Mouse (Mus musculus): ENCODE measurements around the gene Ddt.
"Not testable (repeated sequence)": the region's sequence is repeated elsewhere in the genome, so short reads cannot be mapped to it uniquely, and the experiment has no call there.

The Ddt gene

DNA sequence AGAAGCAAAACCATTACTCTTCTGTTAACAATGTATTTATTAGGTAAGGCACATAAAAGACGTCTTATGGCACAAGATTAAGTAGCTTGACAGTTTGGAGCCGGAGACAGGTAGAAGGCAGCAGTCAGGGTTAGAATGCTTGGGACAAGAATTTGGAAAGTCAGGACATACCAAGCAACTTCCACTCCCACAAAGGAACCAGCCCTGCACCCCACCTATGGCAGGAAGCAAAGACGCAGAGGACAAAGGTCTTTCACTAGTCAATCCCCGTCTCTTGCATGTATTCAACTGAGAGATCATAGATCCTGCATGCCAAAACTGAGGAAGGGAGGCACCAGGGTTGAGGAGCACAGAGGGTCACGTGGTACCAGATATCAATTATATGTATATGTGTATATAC, 888 bp upstream of the Ddt start:
- no peak for DNase-seq (ENCODE audit: low read depth, low spot score)

GRCm38 (mm10) chr10:75767756-75768155, 5.5 kb downstream of the Ddt start:
- not testable (repeated sequence) for DNase-seq (ENCODE audit: low read depth, low spot score)

DNA sequence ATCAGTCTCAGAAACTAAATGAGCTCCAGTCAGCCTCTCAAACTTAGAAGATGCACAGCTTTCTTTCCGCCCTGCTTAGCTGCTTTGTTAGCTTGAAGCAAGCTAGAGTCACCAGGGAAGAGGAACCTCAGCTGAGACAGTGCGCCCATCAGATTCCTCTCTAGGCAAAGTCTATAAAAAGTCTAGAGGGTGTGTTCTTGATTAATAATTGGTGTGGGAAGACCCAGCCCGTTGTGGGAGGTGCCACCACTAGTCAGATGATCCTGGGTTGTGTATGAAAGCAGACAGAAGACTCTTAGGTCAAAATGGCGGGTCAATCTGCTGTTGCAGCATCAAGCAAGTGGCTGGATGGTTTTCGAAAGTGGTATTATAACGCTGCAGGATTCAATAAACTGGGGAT, 6.4 kb downstream of the Ddt start:
- DNase-seq (ENCODE audit: low read depth, low spot score) = no peak

DNA sequence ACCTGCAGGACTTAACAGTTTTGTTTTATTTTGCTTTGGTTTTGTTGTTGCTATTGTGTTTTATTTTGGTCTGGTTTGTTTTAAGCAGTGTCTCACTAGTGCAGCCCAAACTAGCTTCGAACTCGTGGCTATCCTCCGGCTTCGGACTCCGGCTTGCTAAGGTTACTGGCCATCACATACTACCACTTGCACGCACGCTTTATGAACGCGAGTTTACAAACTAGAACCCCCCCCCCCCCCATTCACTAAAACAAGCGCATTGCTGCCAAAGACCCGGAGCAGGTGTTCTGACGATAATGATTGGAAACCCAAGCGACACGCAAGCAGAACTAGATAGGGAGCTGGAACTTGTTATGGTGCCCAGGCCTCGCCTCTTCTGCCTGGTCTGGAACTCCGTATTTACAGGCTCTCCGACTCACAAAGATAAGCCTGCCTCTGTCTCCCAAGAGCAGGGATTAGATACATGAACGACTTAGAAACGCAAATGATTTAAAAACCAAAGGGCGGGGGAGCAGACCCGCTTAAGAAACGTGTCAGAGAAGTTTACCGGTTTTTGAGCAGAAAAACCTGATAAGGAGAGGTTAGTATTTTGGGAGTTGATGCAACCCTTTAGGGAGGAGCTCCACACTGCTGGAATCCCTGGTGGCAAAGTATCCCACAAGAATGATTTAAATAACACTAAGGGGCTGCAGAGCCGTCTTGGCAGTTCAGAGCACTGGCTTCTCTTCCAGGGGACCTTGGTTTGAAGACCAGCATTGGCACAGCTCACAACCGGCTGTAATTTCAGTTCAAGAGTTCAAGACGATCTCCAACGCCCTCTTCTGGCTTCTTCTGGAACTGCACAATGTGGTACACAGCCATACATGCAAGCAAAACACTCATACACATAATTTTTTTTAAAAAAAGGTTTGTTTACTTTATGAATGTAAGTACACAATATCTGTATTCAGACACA, 8.4 kb downstream of the Ddt start:
- peak; percentile 63 for DNase-seq (ENCODE audit: low read depth, low spot score)

DNA sequence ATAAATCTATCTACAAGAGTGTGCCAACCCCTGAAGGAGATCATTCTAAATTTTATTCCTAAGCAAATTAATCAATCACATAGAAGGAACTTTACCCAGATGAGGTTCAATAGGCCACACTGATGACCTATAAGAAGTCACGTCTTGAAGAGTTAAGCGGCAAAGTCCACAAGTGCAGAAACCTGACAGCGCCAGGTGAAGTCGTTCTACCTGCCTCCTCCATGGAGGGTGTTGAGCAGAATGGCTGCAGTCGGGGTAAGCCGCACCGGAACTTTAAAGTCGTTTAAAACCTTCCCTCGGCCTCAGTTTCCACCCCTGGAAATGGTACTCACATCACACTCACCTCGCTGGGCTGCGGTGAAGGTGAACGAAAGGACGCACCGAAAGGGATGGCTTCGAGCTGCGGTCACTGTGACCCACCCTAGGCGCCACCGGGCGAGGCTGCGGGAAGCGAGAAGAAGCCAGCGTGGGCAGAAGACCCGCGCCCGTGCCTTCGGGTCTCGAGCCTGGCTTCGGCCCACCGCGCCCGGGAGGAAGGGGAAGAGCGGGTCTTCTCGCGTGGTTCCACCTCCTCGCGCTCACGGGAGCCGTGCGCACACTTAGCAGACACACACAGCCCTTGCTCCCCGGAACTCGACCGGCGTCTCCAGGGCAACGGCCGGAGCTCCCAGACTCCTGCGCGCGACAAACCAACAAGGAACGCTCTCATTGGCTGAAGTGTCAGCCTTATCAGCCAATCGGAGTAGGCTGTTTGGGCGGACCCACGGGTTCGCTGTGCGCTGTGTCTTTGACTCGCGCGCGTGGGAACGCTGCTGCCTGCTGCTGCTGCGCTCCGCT, 9.3 kb downstream of the Ddt start, which contains the start of gene Cabin1:
Gene Cabin1 (minus strand): TSS at position 660 of the 837 bp plus-strand sequence.
- peak; percentile 95 for DNase-seq (ENCODE audit: low read depth, low spot score)

DNA sequence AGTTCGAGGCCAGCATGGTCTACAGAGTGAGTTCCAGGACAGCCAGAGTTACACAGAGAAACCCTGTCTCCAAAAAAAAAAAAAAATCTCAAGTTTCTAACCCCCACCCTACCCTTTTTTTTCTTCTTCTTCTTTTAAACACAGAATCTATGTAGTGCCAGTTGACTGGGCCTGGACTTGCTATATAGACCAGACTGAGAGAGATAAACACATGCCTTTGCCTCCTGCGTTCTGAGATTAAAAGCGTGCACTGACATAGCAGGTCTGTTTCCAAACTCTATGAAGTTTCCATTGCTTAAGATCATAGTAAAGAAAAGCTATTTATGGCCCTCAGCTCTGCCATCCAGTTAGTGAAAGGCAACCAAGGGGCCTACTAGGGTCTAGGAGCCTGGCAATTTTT, 10.8 kb downstream of the Ddt start:
- no peak for DNase-seq (ENCODE audit: low read depth, low spot score)

DNA sequence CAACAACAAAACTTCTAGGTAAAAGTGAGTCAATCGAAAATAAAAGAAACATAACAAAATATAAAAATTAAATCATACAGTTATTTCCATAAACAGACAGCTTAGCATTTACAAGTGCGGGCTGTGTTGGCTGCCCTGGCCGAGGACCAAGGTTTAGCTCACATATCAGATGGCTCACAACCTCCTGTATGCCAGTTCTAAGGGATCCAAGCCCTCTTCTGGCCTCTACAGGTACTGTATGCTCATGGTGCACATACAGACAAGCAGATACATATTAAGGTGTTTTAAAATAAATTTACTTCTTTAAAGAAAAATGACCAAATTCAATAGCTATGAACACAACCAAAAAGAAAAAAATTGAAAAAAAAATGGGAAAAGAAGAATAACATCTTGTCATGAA, 12.9 kb downstream of the Ddt start:
- DNase-seq (ENCODE audit: low read depth, low spot score) = no peak

GRCm38 (mm10) chr10:75756719-75757118, 16.5 kb downstream of the Ddt start:
- no peak for DNase-seq (ENCODE audit: low read depth, low spot score)

DNA sequence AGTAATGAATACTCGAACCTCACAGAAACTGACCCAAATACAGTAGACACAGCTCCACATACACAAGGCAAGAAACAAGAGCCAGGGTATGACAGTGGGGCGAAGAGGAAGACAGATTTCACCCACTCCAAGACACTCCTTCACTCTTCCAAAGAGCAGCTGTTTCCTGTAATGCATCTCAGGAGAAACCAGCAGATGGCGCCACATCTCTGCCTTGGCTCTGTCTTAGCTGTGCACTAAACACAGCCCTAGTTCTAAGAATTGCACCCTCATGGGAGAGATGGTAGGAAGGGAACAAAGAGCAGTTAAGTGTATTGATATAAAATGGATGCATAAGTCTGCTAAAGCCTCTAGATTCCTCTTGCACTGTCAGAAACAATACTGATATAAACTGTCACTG, 29.2 kb downstream of the Ddt start:
- DNase-seq (ENCODE audit: low read depth, low spot score) = peak; percentile 71

DNA sequence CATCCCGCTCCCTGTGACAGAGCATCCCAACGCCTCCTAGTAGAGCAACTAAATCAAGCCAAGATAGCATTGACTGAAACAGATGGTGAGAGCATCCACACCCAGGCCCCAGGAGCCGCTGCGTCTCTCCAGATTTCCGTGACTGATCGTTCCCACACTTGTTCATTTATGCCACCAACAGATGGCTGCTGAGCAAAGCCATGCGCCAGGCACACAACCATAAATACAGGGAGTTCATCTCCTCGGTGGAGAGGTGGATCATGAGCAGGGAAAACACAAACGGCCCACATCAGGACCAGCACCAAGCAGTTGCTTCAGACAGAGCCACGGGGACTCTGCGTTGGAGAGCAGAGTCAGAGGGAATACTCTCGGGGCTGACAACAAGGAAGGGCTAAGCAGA, 29.8 kb downstream of the Ddt start:
- no peak for DNase-seq (ENCODE audit: low read depth, low spot score)

DNA sequence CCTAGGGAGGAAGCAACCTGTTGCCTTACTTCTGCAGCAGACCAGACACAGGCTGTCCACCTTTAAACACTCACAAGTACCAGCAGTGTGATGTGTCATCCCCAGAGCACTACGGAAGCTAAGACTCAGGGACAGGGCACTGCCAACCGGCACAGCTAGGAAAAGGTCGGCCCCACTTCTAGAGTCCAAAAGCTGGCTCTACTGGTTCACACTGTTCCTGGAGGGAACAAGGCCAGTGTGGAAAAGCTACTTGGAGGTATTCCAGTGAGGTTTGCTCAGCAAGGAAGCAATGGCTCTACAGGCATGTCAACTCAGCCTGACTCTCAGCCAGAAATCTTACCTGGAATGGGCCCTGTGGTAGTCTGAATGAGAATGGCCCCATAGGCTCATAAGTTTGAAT, 32.3 kb downstream of the Ddt start:
- DNase-seq (ENCODE audit: low read depth, low spot score) = no peak

- no peak for DNase-seq (ENCODE audit: low read depth, low spot score)
Observed at GRCm38 (mm10) chr10:75725449-75725848, 47.8 kb downstream of the Ddt start.

All from embryo, embryonic 11.5 days (tissue).